Mouse (Mus musculus): ENCODE data around the gene Otud4. TPM values are rescaled to one million over a fixed set of nuclear protein-coding genes. Genes with fewer than 3 reads are reported as not detected.

Otud4 gene
- polyA plus RNA-seq, 1 experiment from 2014 or later, result 30.9 TPM

GRCm38 (mm10) chr8:79706687-79707086 lies 67.3 kb downstream of the Otud4 start:
- H3K9me3 ChIP-seq (ENCODE audit: control insufficient read depth, low read length), result no peaks in the 10 kb centered on the region
- H3K9ac ChIP-seq (ENCODE audit: low read depth, low read length), result no peak overlapping the region
- no peaks in the 10 kb centered on the region for H3K4me1 ChIP-seq (ENCODE audit: control insufficient read depth, insufficient read depth, low read length)
- no peak overlapping the region for H3K27ac ChIP-seq (ENCODE audit: low read depth, low read length)
- H3K27me3 ChIP-seq (ENCODE audit: control insufficient read depth, insufficient read depth, low read length), result no peaks in the 10 kb centered on the region
- no peak overlapping the region for H3K4me3 ChIP-seq (ENCODE audit: low read length)
- H3K36me3 ChIP-seq (ENCODE audit: control insufficient read depth, insufficient read depth, low read length), result peaks cover 52% of the 10 kb centered on the region
- WGBS, result 99% methylated on average over 3 of the region's 3 CpGs
- H3K4me2 ChIP-seq (replicated peaks; ENCODE audit: low read depth, low read length), result no peak overlapping the region
- ATAC-seq (ENCODE audit: low FRiP score, low TSS enrichment), result no peak

GRCm38 (mm10) chr8:79711064-79711961 lies 71.9 kb downstream of the Otud4 start, which contains the start of the genes Abce1 and Anapc10:
Abce1 (minus strand) TSS chr8:79711740.
Anapc10 (plus strand) TSS chr8:79711820.
- peaks cover 24% of the 10 kb centered on the region for H3K36me3 ChIP-seq (ENCODE audit: control insufficient read depth, insufficient read depth, low read length)
- peak within 1 kb of the TSS; percentile 99 for H3K4me3 ChIP-seq (ENCODE audit: low read length)
- 0 out of 2 replicates have a peak, but pooled peaks cover 5% of the 10 kb centered on the region for H3K4me1 ChIP-seq (ENCODE audit: control insufficient read depth, insufficient read depth, low read length)
- peak within 1 kb of the TSS; percentile 83 for H3K9ac ChIP-seq (ENCODE audit: low read depth, low read length)
- H3K9me3 ChIP-seq (ENCODE audit: control insufficient read depth, low read length), result no peaks in the 10 kb centered on the region
- H3K27me3 ChIP-seq (ENCODE audit: control insufficient read depth, insufficient read depth, low read length), result no peaks in the 10 kb centered on the region
- WGBS, result under 1% methylated on average over 73 of the region's 73 CpGs
- peak within 1 kb of the TSS; percentile 88 for H3K27ac ChIP-seq (ENCODE audit: low read depth, low read length)
- ATAC-seq (ENCODE audit: low FRiP score, low TSS enrichment), result peak; percentile 98
- H3K4me2 ChIP-seq (replicated peaks; ENCODE audit: low read depth, low read length), result peak within 1 kb of the TSS; percentile 61

- H3K9ac ChIP-seq (ENCODE audit: low read depth, low read length), result no peak overlapping the region
- 0 out of 2 replicates have a peak, but pooled peaks cover 5% of the 10 kb centered on the region for H3K4me1 ChIP-seq (ENCODE audit: control insufficient read depth, insufficient read depth, low read length)
- no peak overlapping the region for H3K27ac ChIP-seq (ENCODE audit: low read depth, low read length)
- peaks cover 15% of the 10 kb centered on the region for H3K36me3 ChIP-seq (ENCODE audit: control insufficient read depth, insufficient read depth, low read length)
- peak overlapping the region; percentile 61; the same call in 1 of the 2 replicates for H3K4me2 ChIP-seq (replicated peaks; ENCODE audit: low read depth, low read length)
- 65% methylated on average over 5 of the region's 6 CpGs for WGBS
- no peaks in the 10 kb centered on the region for H3K9me3 ChIP-seq (ENCODE audit: control insufficient read depth, low read length)
- H3K4me3 ChIP-seq (ENCODE audit: low read length), result no peak overlapping the region
- no peaks in the 10 kb centered on the region for H3K27me3 ChIP-seq (ENCODE audit: control insufficient read depth, insufficient read depth, low read length)
- ATAC-seq (ENCODE audit: low FRiP score, low TSS enrichment), result no peak
Observed at GRCm38 (mm10) chr8:79712676-79713075, 73.3 kb downstream of the Otud4 start.

GRCm38 (mm10) chr8:79721537-79721936 lies 82.1 kb downstream of the Otud4 start:
- no peak for ATAC-seq (ENCODE audit: low FRiP score, low TSS enrichment)
- H3K4me1 ChIP-seq (ENCODE audit: control insufficient read depth, insufficient read depth, low read length), result no peaks in the 10 kb centered on the region
- no peaks in the 10 kb centered on the region for H3K27me3 ChIP-seq (ENCODE audit: control insufficient read depth, insufficient read depth, low read length)
- no peak overlapping the region for H3K9ac ChIP-seq (ENCODE audit: low read depth, low read length)
- no peak overlapping the region for H3K4me3 ChIP-seq (ENCODE audit: low read length)
- peaks cover 27% of the 10 kb centered on the region for H3K36me3 ChIP-seq (ENCODE audit: control insufficient read depth, insufficient read depth, low read length)
- H3K4me2 ChIP-seq (replicated peaks; ENCODE audit: low read depth, low read length), result no peak overlapping the region
- H3K27ac ChIP-seq (ENCODE audit: low read depth, low read length), result no peak overlapping the region
- no peaks in the 10 kb centered on the region for H3K9me3 ChIP-seq (ENCODE audit: control insufficient read depth, low read length)

GRCm38 (mm10) chr8:79723308-79723707 lies 83.9 kb downstream of the Otud4 start:
- Histone ChIP-seq H3K4me2 (replicated peaks; ENCODE audit: low read depth, low read length) (no peak overlapping the region), H3K4me1 (ENCODE audit: control insufficient read depth, insufficient read depth, low read length) (no peaks in the 10 kb centered on the region), H3K27ac (ENCODE audit: low read depth, low read length) (no peak overlapping the region), H3K9ac (ENCODE audit: low read depth, low read length) (no peak overlapping the region), H3K36me3 (ENCODE audit: control insufficient read depth, insufficient read depth, low read length) (peaks cover 23% of the 10 kb centered on the region), H3K9me3 (ENCODE audit: control insufficient read depth, low read length) (no peaks in the 10 kb centered on the region), H3K27me3 (ENCODE audit: control insufficient read depth, insufficient read depth, low read length) (no peaks in the 10 kb centered on the region), H3K4me3 (ENCODE audit: low read length) (no peak overlapping the region)
- no peak for ATAC-seq (ENCODE audit: low FRiP score, low TSS enrichment)

- ATAC-seq (ENCODE audit: low FRiP score, low TSS enrichment), result no peak
- Histone ChIP-seq H3K27ac (ENCODE audit: low read depth, low read length) (no peak overlapping the region), H3K4me3 (ENCODE audit: low read length) (no peak overlapping the region), H3K27me3 (ENCODE audit: control insufficient read depth, insufficient read depth, low read length) (no peaks in the 10 kb centered on the region), H3K4me2 (replicated peaks; ENCODE audit: low read depth, low read length) (no peak overlapping the region), H3K4me1 (ENCODE audit: control insufficient read depth, insufficient read depth, low read length) (no peaks in the 10 kb centered on the region), H3K36me3 (ENCODE audit: control insufficient read depth, insufficient read depth, low read length) (peaks cover 23% of the 10 kb centered on the region), H3K9ac (ENCODE audit: low read depth, low read length) (no peak overlapping the region), H3K9me3 (ENCODE audit: control insufficient read depth, low read length) (no peaks in the 10 kb centered on the region)
- 29% methylated on average over 3 of the region's 3 CpGs for WGBS
Observed at GRCm38 (mm10) chr8:79724589-79724988, 85.2 kb downstream of the Otud4 start.

Other genes with a start within 250 kb of the Otud4 start
- gene Smad1, start 240.1 kb upstream of the Otud4 start, polyA plus RNA-seq (2014; fragmentation: Nextera tagmentation; extraction: Ambion mirVana), result 34.5 and 50.3 TPM in 2 replicates
- 66.4 and 127 TPM in 2 replicates for gene Abce1, start 72.1 kb downstream of the Otud4 start, polyA plus RNA-seq (2014; fragmentation: Nextera tagmentation; extraction: Ambion mirVana)
- gene Anapc10, start 72.2 kb downstream of the Otud4 start, polyA plus RNA-seq (2014; fragmentation: Nextera tagmentation; extraction: Ambion mirVana), result 38.4 and 54.9 TPM in 2 replicates

All from kidney, embryonic 14.5 days (tissue).